Mouse (Mus musculus) spleen, adult 2 months (tissue): ENCODE results near the gene Gm4131. TPM values are rescaled to one million over a fixed set of nuclear protein-coding genes. Genes with fewer than 3 reads are reported as not detected.

Experiments used
- DNase-seq, 2 experiments: peaks; one replicate each; pipeline versions ENCODE4 v3.0.0 to v3.0.0-alpha.2; 2012 to 2021; ENCODE audit warnings: low spot score in 2 of 2, low read depth in 1 of 2
- H3K27ac ChIP-seq: fragments of 200-500 bp; 2 replicates; pipeline ENCODE4 v1.5.1; 2012; ENCODE audit warnings: low read length, inconsistent platforms; ENCODE audit not compliant: insufficient read depth
- H3K27me3 ChIP-seq: fragments of 200-500 bp; 2 replicates; pipeline ENCODE4 v1.6.1; 2012; ENCODE audit warnings: mild to moderate bottlenecking, moderate library complexity, low read length, inconsistent platforms; ENCODE audit not compliant: control insufficient read depth, insufficient read depth
- H3K36me3 ChIP-seq: fragments of 200-500 bp; 2 replicates; pipeline ENCODE4 v1.6.1; 2012; ENCODE audit warnings: mild to moderate bottlenecking, low read length, inconsistent platforms; ENCODE audit not compliant: control insufficient read depth, insufficient read depth
- H3K4me1 ChIP-seq: fragments of 200-500 bp; 2 replicates; pipeline ENCODE4 v1.6.1; 2011; ENCODE audit warnings: inconsistent platforms; ENCODE audit not compliant: control insufficient read depth, insufficient read depth, insufficient read length
- H3K4me3 ChIP-seq: fragments of 200-500 bp; 2 replicates; pipeline ENCODE4 v1.5.1; 2011; ENCODE audit warnings: mild to moderate bottlenecking, inconsistent platforms; ENCODE audit not compliant: insufficient read depth, insufficient read length; ENCODE audit errors: extremely low read depth
- CTCF ChIP-seq: fragments of 200-500 bp; IDR thresholded peaks from 2 replicates; pipeline ENCODE4 v1.5.1; 2011; ENCODE audit warnings: mild to moderate bottlenecking, inconsistent platforms; ENCODE audit not compliant: insufficient read depth, insufficient read length, insufficient replicate concordance; ENCODE audit errors: extremely low read depth
- POLR2A ChIP-seq: fragments of 200-500 bp; IDR thresholded peaks from 2 replicates; pipeline ENCODE4 v1.6.1; 2011; ENCODE audit warnings: low read depth, low read length, inconsistent platforms
- WGBS: fragments of 180-500 bp; shearing (Covaris S2); methylation state at CpG from one replicate; pipeline ENCODE4 v1.1.7; 2018; 5-methylcytosine and 5-hydroxymethylcytosine counted together
- polyA plus RNA-seq: library from polyadenylated mRNA; depleted of rRNA; stranded (reverse); fragments of >200 nt; gene quantifications from 2 replicates; pipeline ENCODE4 v1.2.3, GENCODE M21; 2012

Gene Gm4131
- polyA plus RNA-seq, 1 experiment = not detected

GRCm38 (mm10) chr14:62563679-62564078 is 3.0 kb downstream of the Gm4131 start:
- TF ChIP-seq POLR2A (no peak), CTCF (no peak)
- WGBS = 66% methylated on average over 7 of the region's 7 CpGs
- no peak overlapping the region for H3K4me3 ChIP-seq
- H3K27me3 ChIP-seq = no peaks in the 10 kb centered on the region
- no peaks in the 10 kb centered on the region for H3K4me1 ChIP-seq
- H3K27ac ChIP-seq = no peak overlapping the region
- no peaks in the 10 kb centered on the region for H3K36me3 ChIP-seq
- no peak for DNase-seq

- no peaks in the 10 kb centered on the region for H3K27me3 ChIP-seq
- no peaks in the 10 kb centered on the region for H3K36me3 ChIP-seq
- TF ChIP-seq POLR2A (no peak), CTCF (no peak)
- DNase-seq = no peak
- no peak overlapping the region for H3K27ac ChIP-seq
- no peaks in the 10 kb centered on the region for H3K4me1 ChIP-seq
- H3K4me3 ChIP-seq = no peak overlapping the region
- 77% methylated on average over 17 of the region's 17 CpGs for WGBS
These were observed 4.6 kb downstream of the Gm4131 start for GRCm38 (mm10) chr14:62561875-62562748.

DNA sequence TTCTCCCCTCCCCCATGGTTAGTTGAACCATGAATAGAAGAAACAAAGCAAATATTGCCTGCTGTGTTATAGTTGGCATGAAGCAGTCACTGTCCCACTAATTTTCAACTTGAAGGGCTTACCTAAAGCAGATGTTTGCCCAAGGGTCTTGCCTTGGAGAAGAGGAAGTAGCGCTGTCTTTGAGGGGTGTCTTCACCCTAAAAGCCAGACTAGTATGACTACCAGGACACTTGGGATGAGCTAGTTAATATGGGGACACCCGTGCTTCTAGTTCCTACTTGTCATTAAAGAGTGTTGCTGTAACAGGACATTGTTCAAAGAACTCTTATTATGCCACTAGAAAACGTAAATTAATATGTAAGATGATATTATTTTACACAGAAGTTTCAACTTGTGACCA is 9.6 kb downstream of the Gm4131 start:
- Histone ChIP-seq H3K27me3 (peaks cover 7% of the 10 kb centered on the region; the same call in 1 of the 2 replicates), H3K4me3 (no peak overlapping the region), H3K36me3 (no peaks in the 10 kb centered on the region), H3K4me1 (peaks cover 6% of the 10 kb centered on the region), H3K27ac (no peak overlapping the region)
- no peak for DNase-seq
- TF ChIP-seq POLR2A = no peak
- TF ChIP-seq CTCF = no peak
- 76% methylated on average over 3 of the region's 3 CpGs for WGBS

- WGBS = 19% methylated on average over 36 of the region's 38 CpGs
- H3K27ac ChIP-seq = no peak overlapping the region
- TF ChIP-seq POLR2A = no peak
- no peak for TF ChIP-seq CTCF
- no peak for DNase-seq
- peak overlapping the region; percentile 47 for H3K4me3 ChIP-seq
- peaks cover 6% of the 10 kb centered on the region for H3K4me1 ChIP-seq
- no peaks in the 10 kb centered on the region for H3K36me3 ChIP-seq
- H3K27me3 ChIP-seq = peaks cover 7% of the 10 kb centered on the region; the same call in 1 of the 2 replicates
These were observed 10.6 kb downstream of the Gm4131 start for GRCm38 (mm10) chr14:62555840-62556810.

DNA sequence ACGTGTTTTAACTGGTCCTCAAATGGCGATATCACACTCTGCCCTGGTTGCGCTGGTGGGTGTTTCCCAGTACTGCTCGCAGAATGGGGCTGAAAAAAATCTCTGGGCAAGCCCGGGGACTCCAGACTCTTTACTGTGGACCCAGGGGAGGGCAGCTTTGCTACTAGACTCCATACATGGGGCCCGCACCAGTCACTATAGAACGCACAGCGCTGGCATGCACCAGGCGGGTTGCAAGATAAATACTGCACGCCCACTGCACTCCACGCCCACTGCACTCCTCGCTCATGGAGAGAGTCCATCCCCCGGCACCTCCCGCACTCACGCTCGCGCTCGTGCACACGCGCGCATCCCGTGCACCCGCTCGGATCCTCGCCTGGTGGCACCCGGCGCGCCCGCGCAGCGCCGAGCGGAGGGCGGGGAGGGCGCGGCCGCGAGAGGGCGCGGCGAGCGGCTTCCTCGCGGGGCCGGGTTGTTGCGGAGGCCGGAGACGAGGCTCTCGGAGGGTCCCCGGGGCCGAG is 11.4 kb downstream of the Gm4131 start, which contains the start of gene Fam124a:
TSS of gene Fam124a (plus strand) at position 429 of the 521 bp plus-strand sequence.
- Histone ChIP-seq H3K4me3 (peak within 1 kb of the TSS; percentile 47), H3K27ac (no peak within 1 kb of the TSS), H3K36me3 (no peaks in the 10 kb centered on the region), H3K4me1 (peaks cover 6% of the 10 kb centered on the region), H3K27me3 (peaks cover 7% of the 10 kb centered on the region; the same call in 1 of the 2 replicates)
- WGBS = under 1% methylated on average over 46 of the region's 51 CpGs
- DNase-seq = peak in 1 of 2 experiments; percentile 5
- TF ChIP-seq CTCF = peak; percentile 5; the same call in 1 of the 2 replicates
- TF ChIP-seq POLR2A = no peak

DNA sequence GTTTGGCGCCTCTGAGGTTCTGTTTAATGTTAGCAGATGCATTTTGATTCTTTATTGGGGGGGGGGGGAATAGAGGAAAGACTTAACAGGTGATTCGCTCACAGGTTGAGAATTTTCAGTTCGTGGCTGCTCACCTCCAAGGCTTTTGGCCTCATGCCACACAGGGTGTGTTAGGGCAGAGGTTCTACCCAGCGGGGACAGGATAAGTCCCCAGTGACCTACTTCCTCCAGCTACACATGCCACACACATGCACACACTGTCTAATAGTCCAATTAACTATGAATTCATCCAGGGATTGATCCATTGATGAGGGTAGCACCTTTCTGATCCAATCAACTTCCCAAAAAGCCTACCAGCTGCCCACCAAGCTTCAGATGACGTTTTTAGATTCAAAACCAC is 12.9 kb downstream of the Gm4131 start:
- 65% methylated on average over 5 of the region's 5 CpGs for WGBS
- DNase-seq = no peak

More for the DNA sequence above, 12.9 kb downstream of the Gm4131 start:
- no peak overlapping the region for H3K27ac ChIP-seq
- no peak overlapping the region for H3K4me3 ChIP-seq
- no peaks in the 10 kb centered on the region for H3K36me3 ChIP-seq
- peaks cover 7% of the 10 kb centered on the region; the same call in 1 of the 2 replicates for H3K27me3 ChIP-seq
- peaks cover 6% of the 10 kb centered on the region for H3K4me1 ChIP-seq
- no peak for TF ChIP-seq POLR2A
- no peak for TF ChIP-seq CTCF
